19 mouse cellular contexts compared by ENCODE assay signal in the genomic region with DNA sequence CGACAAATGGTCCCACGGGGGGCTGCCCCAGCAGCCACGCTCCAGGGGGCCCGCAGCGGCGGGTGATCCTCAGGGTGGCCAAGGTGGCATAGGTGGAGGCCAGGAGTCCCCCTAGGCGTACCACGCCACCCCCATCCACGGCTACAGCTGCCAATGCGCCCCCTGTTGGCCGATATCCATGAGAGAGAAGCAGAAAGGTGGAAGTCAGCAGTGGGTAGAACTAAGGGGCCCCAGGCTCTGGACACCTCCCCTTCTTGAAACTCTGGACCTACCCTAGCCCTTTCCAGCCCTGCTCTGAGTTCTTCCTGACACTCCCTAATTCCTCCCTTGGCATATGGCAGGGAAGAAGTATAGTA. TPM values are rescaled to one million over a fixed set of nuclear protein-coding genes. Genes with fewer than 3 reads are reported as not detected.
DNase-seq lines count a peak whose midpoint lies in the region; ATAC-seq and TF ChIP-seq lines count a peak whose summit lies in the region.
"Had no signal": no experiment of that assay in that cellular context is flagged by ENCODE, and none has a peak within 500 bp of the region (broad histone marks: within the 10 kb centered on the region; RNA-seq: fewer than 3 reads in every experiment).

No protein-coding gene starts in this region.

- H3K4me3 ChIP-seq in hindbrain, postnatal 0 days (ENCODE audit: low read length), result no peak overlapping the region
- no peak overlapping the region for H3K4me3 ChIP-seq in hindbrain, embryonic 11.5 days (ENCODE audit: low read depth, low read length)
- H3K4me3 ChIP-seq in lung, embryonic 14.5 days (ENCODE audit: low read depth, low read length), result no peak overlapping the region
- no peak overlapping the region for H3K4me3 ChIP-seq in lung, adult 2 months (replicated peaks; ENCODE audit: extremely low read depth, low read depth, low read length)
- H3K4me3 ChIP-seq in E14TG2a.4 (replicated peaks; ENCODE audit: low read length), result no peak overlapping the region
- H3K4me3 ChIP-seq in stomach, postnatal 0 days (ENCODE audit: low read depth, low read length), result no peak overlapping the region
- H3K4me3 ChIP-seq in neural tube, embryonic 15.5 days (replicated peaks), result no peak overlapping the region
- H3K4me3 ChIP-seq: hindbrain, embryonic 15.5 days had no signal

- peaks cover 45% of the 10 kb centered on the region for H3K36me3 ChIP-seq in hindbrain, postnatal 0 days (ENCODE audit: insufficient read depth, low read length)
- H3K36me3 ChIP-seq in hindbrain, embryonic 11.5 days (ENCODE audit: control insufficient read depth, insufficient read depth, low read length), result 0 out of 2 replicates have a peak, but pooled peaks cover 12% of the 10 kb centered on the region
- H3K36me3 ChIP-seq in lung, embryonic 14.5 days (ENCODE audit: insufficient read depth), result peaks cover 42% of the 10 kb centered on the region
- H3K36me3 ChIP-seq in E14TG2a.4 (ENCODE audit: insufficient read depth, low read length), result peaks cover 39% of the 10 kb centered on the region
- peaks cover 12% of the 10 kb centered on the region; the same call in 1 of the 2 replicates for H3K36me3 ChIP-seq in stomach, postnatal 0 days (ENCODE audit: control insufficient read depth, insufficient read depth, low read length)
- H3K36me3 ChIP-seq in neural tube, embryonic 15.5 days, result peaks cover 48% of the 10 kb centered on the region

- no peaks in the 10 kb centered on the region for H3K27me3 ChIP-seq in hindbrain, postnatal 0 days (ENCODE audit: insufficient read depth, low read length)
- H3K27me3 ChIP-seq in hindbrain, embryonic 11.5 days (ENCODE audit: control insufficient read depth, insufficient read depth, low read length), result no peaks in the 10 kb centered on the region
- H3K27me3 ChIP-seq in lung, embryonic 14.5 days (ENCODE audit: insufficient read depth, low read length), result no peaks in the 10 kb centered on the region
- H3K27me3 ChIP-seq in E14TG2a.4 (ENCODE audit: insufficient read depth, low read length), result peaks cover 5% of the 10 kb centered on the region; the same call in 1 of the 2 replicates
- H3K27me3 ChIP-seq in stomach, postnatal 0 days (ENCODE audit: control insufficient read depth, insufficient read depth, low read length), result no peaks in the 10 kb centered on the region
- H3K27me3 ChIP-seq in neural tube, embryonic 15.5 days (replicated peaks), result no peaks in the 10 kb centered on the region
- H3K27me3 ChIP-seq: hindbrain, embryonic 15.5 days had no signal

- peak; percentile 33 for TF ChIP-seq CTCF in hindbrain, postnatal 0 days (IDR thresholded peaks at IDR 0.05; ENCODE audit: low read depth)
- TF ChIP-seq CTCF in lung, embryonic 14.5 days (IDR thresholded peaks at IDR 0.05; ENCODE audit: low read depth), result peak; percentile 26; the same call in 1 of the 2 replicates
- no peak for TF ChIP-seq CTCF in lung, adult 2 months (IDR thresholded peaks at IDR 0.05; ENCODE audit: insufficient read depth, low read length)
- TF ChIP-seq CTCF in E14TG2a.4 (conservative IDR thresholded peaks at IDR 0.05; ENCODE audit: low read length), result peak; percentile 23
- peak; percentile 32 for TF ChIP-seq CTCF in stomach, postnatal 0 days (IDR thresholded peaks at IDR 0.05; ENCODE audit: low read depth)

- no peak for ATAC-seq in hindbrain, postnatal 0 days
- ATAC-seq in hindbrain, embryonic 11.5 days (ENCODE audit: low FRiP score), result no peak
- no peak for ATAC-seq in lung, embryonic 14.5 days (ENCODE audit: insufficient read depth)
- no peak for ATAC-seq in stomach, postnatal 0 days (ENCODE audit: low FRiP score, low TSS enrichment)
- ATAC-seq in neural tube, embryonic 15.5 days (ENCODE audit: low FRiP score), result no peak

- no peak overlapping the region for H3K9ac ChIP-seq in hindbrain, postnatal 0 days (replicated peaks; ENCODE audit: low read length)
- H3K9ac ChIP-seq in hindbrain, embryonic 11.5 days (ENCODE audit: low read depth, low read length), result no peak overlapping the region
- no peak overlapping the region for H3K9ac ChIP-seq in lung, embryonic 14.5 days
- no peak overlapping the region for H3K9ac ChIP-seq in stomach, postnatal 0 days (ENCODE audit: low read length)
- H3K9ac ChIP-seq in neural tube, embryonic 15.5 days (replicated peaks), result no peak overlapping the region
- H3K9ac ChIP-seq: hindbrain, embryonic 15.5 days had no signal

- H3K4me1 ChIP-seq in hindbrain, postnatal 0 days (ENCODE audit: insufficient read depth, low read length), result no peaks in the 10 kb centered on the region
- H3K4me1 ChIP-seq in hindbrain, embryonic 11.5 days (replicated peaks; ENCODE audit: control insufficient read depth, insufficient read depth, low read length), result peaks cover 7% of the 10 kb centered on the region; the same call in 1 of the 2 replicates
- H3K4me1 ChIP-seq in lung, embryonic 14.5 days (ENCODE audit: insufficient read depth), result peaks cover 8% of the 10 kb centered on the region; the same call in 1 of the 2 replicates
- no peaks in the 10 kb centered on the region for H3K4me1 ChIP-seq in lung, adult 2 months (ENCODE audit: control insufficient read depth, insufficient read depth, low read length)
- peaks cover 11% of the 10 kb centered on the region; the same call in 1 of the 2 replicates for H3K4me1 ChIP-seq in E14TG2a.4 (replicated peaks; ENCODE audit: low read depth, low read length)
- 0 out of 2 replicates have a peak, but pooled peaks cover 2% of the 10 kb centered on the region for H3K4me1 ChIP-seq in stomach, postnatal 0 days (replicated peaks; ENCODE audit: control insufficient read depth, insufficient read depth)
- H3K4me1 ChIP-seq in neural tube, embryonic 15.5 days, result peaks cover 9% of the 10 kb centered on the region

- 74% methylated on average over 11 of the region's 11 CpGs for WGBS in hindbrain, postnatal 0 days
- 69% methylated on average over 11 of the region's 11 CpGs for WGBS in hindbrain, embryonic 11.5 days
- 72% methylated on average over 11 of the region's 11 CpGs for WGBS in lung, embryonic 14.5 days
- WGBS in lung, adult 2 months, result 81% methylated on average over 11 of the region's 11 CpGs
- WGBS in stomach, postnatal 0 days, result 71% methylated on average over 11 of the region's 11 CpGs
- WGBS in neural tube, embryonic 15.5 days, result 79% methylated on average over 11 of the region's 11 CpGs

- H3K4me2 ChIP-seq in hindbrain, postnatal 0 days (ENCODE audit: low read depth, low read length), result no peak overlapping the region
- H3K4me2 ChIP-seq in hindbrain, embryonic 11.5 days (replicated peaks; ENCODE audit: low read depth, low read length), result no peak overlapping the region
- no peak overlapping the region for H3K4me2 ChIP-seq in lung, embryonic 14.5 days
- H3K4me2 ChIP-seq in stomach, postnatal 0 days (replicated peaks; ENCODE audit: low read depth), result no peak overlapping the region
- H3K4me2 ChIP-seq in neural tube, embryonic 15.5 days, result no peak overlapping the region
- H3K4me2 ChIP-seq: hindbrain, embryonic 15.5 days had no signal

- H3K9me3 ChIP-seq in hindbrain, postnatal 0 days (ENCODE audit: low read length), result no peaks in the 10 kb centered on the region
- H3K9me3 ChIP-seq in hindbrain, embryonic 11.5 days (ENCODE audit: control insufficient read depth, low read length), result no peaks in the 10 kb centered on the region
- no peaks in the 10 kb centered on the region for H3K9me3 ChIP-seq in lung, embryonic 14.5 days (ENCODE audit: low read depth, low read length)
- no peaks in the 10 kb centered on the region for H3K9me3 ChIP-seq in E14TG2a.4 (ENCODE audit: low read length)
- H3K9me3 ChIP-seq in stomach, postnatal 0 days (ENCODE audit: control insufficient read depth, low read length), result no peaks in the 10 kb centered on the region
- H3K9me3 ChIP-seq in neural tube, embryonic 15.5 days (replicated peaks), result no peaks in the 10 kb centered on the region
- H3K9me3 ChIP-seq: hindbrain, embryonic 15.5 days had no signal

- no peak for DNase-seq in hindbrain, postnatal 0 days (ENCODE audit: low spot score)
- no peak for DNase-seq in hindbrain, embryonic 11.5 days (ENCODE audit: low spot score)
- DNase-seq in lung, embryonic 14.5 days, result no peak
- no peak for DNase-seq in lung, adult 2 months
- no peak for DNase-seq in stomach, postnatal 0 days (ENCODE audit: low spot score)
- DNase-seq: adrenal gland, adult 8-10 months; lung, adult 18-20 months; right cerebral cortex, adult 18-20 months had no signal

- H3K27ac ChIP-seq in hindbrain, postnatal 0 days, result no peak overlapping the region
- no peak overlapping the region for H3K27ac ChIP-seq in hindbrain, embryonic 11.5 days (ENCODE audit: low read depth, low read length)
- no peak overlapping the region for H3K27ac ChIP-seq in lung, embryonic 14.5 days (ENCODE audit: low read depth)
- H3K27ac ChIP-seq in stomach, postnatal 0 days (replicated peaks), result no peak overlapping the region
- no peak overlapping the region for H3K27ac ChIP-seq in neural tube, embryonic 15.5 days (replicated peaks)
- H3K27ac ChIP-seq: hindbrain, embryonic 15.5 days had no signal

- TF ChIP-seq EP300 in stomach, postnatal 0 days (optimal IDR thresholded peaks at IDR 0.05), result no peak

- TF ChIP-seq POLR2A in lung, adult 2 months (IDR thresholded peaks at IDR 0.05; ENCODE audit: borderline replicate concordance, extremely low read depth, low read depth, low read length), result no peak

RNA-seq across cellular contexts. Expression of a gene that starts 3.8 kb away (rescaled TPM):
- total RNA-seq in hindbrain, postnatal 0 days (2014; rRNA removed), result not detected in 2 replicates
- polyA plus RNA-seq in hindbrain, postnatal 0 days (2015; fragmentation: Nextera tagmentation; extraction: Ambion mirVana), result not detected in 2 replicates
- not detected in 2 replicates for polyA plus RNA-seq in hindbrain, embryonic 11.5 days (2014; fragmentation: Nextera tagmentation; extraction: Ambion mirVana)
- not detected in 2 replicates for polyA plus RNA-seq in lung, embryonic 14.5 days (2014; fragmentation: Nextera tagmentation; extraction: Ambion mirVana)
- not detected in 2 replicates for polyA plus RNA-seq in lung, adult 2 months (2012; rRNA removed)
- polyA plus RNA-seq in stomach, postnatal 0 days (2015; fragmentation: Nextera tagmentation; extraction: Ambion mirVana), result not detected in 2 replicates
- polyA plus RNA-seq in neural tube, embryonic 15.5 days (2015; fragmentation: Nextera tagmentation; extraction: Ambion mirVana), result not detected in 2 replicates
- total RNA-seq: adrenal gland, adult 8-10 months; granulocyte monocyte progenitor cell, adult 5-6 weeks; layer of hippocampus, adult 8-10 months; left cerebral cortex, postnatal 14 days; megakaryocyte, adult 5-6 weeks; neutrophil, adult 5-6 weeks had no signal
- polyA plus RNA-seq: embryonic facial prominence, embryonic 11.5 days; heart, postnatal 0 days; hindbrain, embryonic 15.5 days; kidney, embryonic 14.5 days had no signal

RNA-seq across cellular contexts. Expression of a gene that starts 13.4 kb away (rescaled TPM):
- total RNA-seq in hindbrain, postnatal 0 days (2014; rRNA removed), result 32.0 and 34.0 TPM in 2 replicates
- 13.3 and 14.5 TPM in 2 replicates for polyA plus RNA-seq in hindbrain, postnatal 0 days (2015; fragmentation: Nextera tagmentation; extraction: Ambion mirVana)
- polyA plus RNA-seq in hindbrain, embryonic 11.5 days (2014; fragmentation: Nextera tagmentation; extraction: Ambion mirVana), result 7.5 and 8.3 TPM in 2 replicates
- 22.0 and 23.8 TPM in 2 replicates for polyA plus RNA-seq in lung, embryonic 14.5 days (2014; fragmentation: Nextera tagmentation; extraction: Ambion mirVana)
- 98.7 and 124 TPM in 2 replicates for polyA plus RNA-seq in lung, adult 2 months (2012; rRNA removed)
- 6.8 and 7.8 TPM in 2 replicates for polyA plus RNA-seq in stomach, postnatal 0 days (2015; fragmentation: Nextera tagmentation; extraction: Ambion mirVana)
- polyA plus RNA-seq in neural tube, embryonic 15.5 days (2015; fragmentation: Nextera tagmentation; extraction: Ambion mirVana), result 16.9 and 19.2 TPM in 2 replicates

RNA-seq across cellular contexts. Expression of a gene that starts 27.0 kb away (rescaled TPM):
- total RNA-seq in hindbrain, postnatal 0 days (2014; rRNA removed), result 61.4 and 65.1 TPM in 2 replicates
- 60.9 and 67.8 TPM in 2 replicates for polyA plus RNA-seq in hindbrain, postnatal 0 days (2015; fragmentation: Nextera tagmentation; extraction: Ambion mirVana)
- polyA plus RNA-seq in hindbrain, embryonic 11.5 days (2014; fragmentation: Nextera tagmentation; extraction: Ambion mirVana), result 77.0 and 85.0 TPM in 2 replicates
- 74.1 and 81.3 TPM in 2 replicates for polyA plus RNA-seq in lung, embryonic 14.5 days (2014; fragmentation: Nextera tagmentation; extraction: Ambion mirVana)
- 41.9 and 55.2 TPM in 2 replicates for polyA plus RNA-seq in lung, adult 2 months (2012; rRNA removed)
- polyA plus RNA-seq in stomach, postnatal 0 days (2015; fragmentation: Nextera tagmentation; extraction: Ambion mirVana), result 35.4 and 39.8 TPM in 2 replicates
- 96.4 and 97.1 TPM in 2 replicates for polyA plus RNA-seq in neural tube, embryonic 15.5 days (2015; fragmentation: Nextera tagmentation; extraction: Ambion mirVana)

RNA-seq across cellular contexts. Expression of a gene that starts 27.0 kb away (rescaled TPM):
- total RNA-seq in hindbrain, postnatal 0 days (2014; rRNA removed), result 110 and 127 TPM in 2 replicates
- polyA plus RNA-seq in hindbrain, postnatal 0 days (2015; fragmentation: Nextera tagmentation; extraction: Ambion mirVana), result 426 and 453 TPM in 2 replicates
- 1,115 and 1,160 TPM in 2 replicates for polyA plus RNA-seq in hindbrain, embryonic 11.5 days (2014; fragmentation: Nextera tagmentation; extraction: Ambion mirVana)
- polyA plus RNA-seq in lung, embryonic 14.5 days (2014; fragmentation: Nextera tagmentation; extraction: Ambion mirVana), result 776 and 804 TPM in 2 replicates
- 31.5 and 34.8 TPM in 2 replicates for polyA plus RNA-seq in lung, adult 2 months (2012; rRNA removed)
- 236 and 273 TPM in 2 replicates for polyA plus RNA-seq in stomach, postnatal 0 days (2015; fragmentation: Nextera tagmentation; extraction: Ambion mirVana)
- 364 and 412 TPM in 2 replicates for polyA plus RNA-seq in neural tube, embryonic 15.5 days (2015; fragmentation: Nextera tagmentation; extraction: Ambion mirVana)

RNA-seq across cellular contexts. Expression of a gene that starts 36.6 kb away (rescaled TPM):
- total RNA-seq in hindbrain, postnatal 0 days (2014; rRNA removed), result not detected in 2 replicates
- polyA plus RNA-seq in hindbrain, postnatal 0 days (2015; fragmentation: Nextera tagmentation; extraction: Ambion mirVana), result 1.1 and 3.1 TPM in 2 replicates
- 1.4 and 1.6 TPM in 2 replicates for polyA plus RNA-seq in hindbrain, embryonic 11.5 days (2014; fragmentation: Nextera tagmentation; extraction: Ambion mirVana)
- polyA plus RNA-seq in lung, embryonic 14.5 days (2014; fragmentation: Nextera tagmentation; extraction: Ambion mirVana), result 1.5 and 2.5 TPM in 2 replicates
- 0.34 TPM in 1 of 2 replicates, not detected in the other for polyA plus RNA-seq in lung, adult 2 months (2012; rRNA removed)
- 0.67 and 1.8 TPM in 2 replicates for polyA plus RNA-seq in stomach, postnatal 0 days (2015; fragmentation: Nextera tagmentation; extraction: Ambion mirVana)
- 1.4 and 5.4 TPM in 2 replicates for polyA plus RNA-seq in neural tube, embryonic 15.5 days (2015; fragmentation: Nextera tagmentation; extraction: Ambion mirVana)
- total RNA-seq: adrenal gland, adult 8-10 months; granulocyte monocyte progenitor cell, adult 5-6 weeks; layer of hippocampus, adult 8-10 months; left cerebral cortex, postnatal 14 days; megakaryocyte, adult 5-6 weeks; neutrophil, adult 5-6 weeks had no signal
